Comparison of ENCODE assay signal across 8 mouse cellular contexts in genomic region chr11:119390271-119391231, GRCm38 (mm10). TPM values are rescaled to one million over a fixed set of nuclear protein-coding genes. Genes with fewer than 3 reads are reported as not detected.
DNase-seq lines count a peak whose midpoint lies in the region; ATAC-seq and TF ChIP-seq lines count a peak whose summit lies in the region.

No protein-coding gene starts in this region.

- H3K36me3 ChIP-seq in embryonic facial prominence, embryonic 15.5 days, result no peaks in the 10 kb centered on the region
- no peaks in the 10 kb centered on the region for H3K36me3 ChIP-seq in limb, embryonic 14.5 days (ENCODE audit: control insufficient read depth, insufficient read depth, low read length)
- H3K36me3 ChIP-seq in midbrain, embryonic 14.5 days (ENCODE audit: control insufficient read depth, insufficient read depth, low read length), result no peaks in the 10 kb centered on the region

- H3K9ac ChIP-seq in embryonic facial prominence, embryonic 15.5 days, result peak overlapping the region; percentile 48
- H3K9ac ChIP-seq in limb, embryonic 14.5 days (ENCODE audit: low read depth, low read length, severe bottlenecking), result peak overlapping the region; percentile 69
- H3K9ac ChIP-seq in midbrain, embryonic 14.5 days (replicated peaks; ENCODE audit: low read length), result peak overlapping the region; percentile 37

- WGBS in embryonic facial prominence, embryonic 15.5 days, result 2% methylated on average over 53 of the region's 53 CpGs
- 3% methylated on average over 52 of the region's 53 CpGs for WGBS in limb, embryonic 14.5 days
- WGBS in midbrain, embryonic 14.5 days, result 2% methylated on average over 53 of the region's 53 CpGs

- no peaks in the 10 kb centered on the region for H3K9me3 ChIP-seq in embryonic facial prominence, embryonic 15.5 days (replicated peaks)
- H3K9me3 ChIP-seq in limb, embryonic 14.5 days (ENCODE audit: control insufficient read depth, low read length), result no peaks in the 10 kb centered on the region
- H3K9me3 ChIP-seq in midbrain, embryonic 14.5 days (ENCODE audit: control insufficient read depth, low read length), result no peaks in the 10 kb centered on the region

- peaks cover 56% of the 10 kb centered on the region for H3K27me3 ChIP-seq in embryonic facial prominence, embryonic 15.5 days
- H3K27me3 ChIP-seq in limb, embryonic 14.5 days (ENCODE audit: control insufficient read depth, insufficient read depth, low read length), result peaks cover 14% of the 10 kb centered on the region; the same call in 1 of the 2 replicates
- peaks cover 71% of the 10 kb centered on the region for H3K27me3 ChIP-seq in midbrain, embryonic 14.5 days (ENCODE audit: control insufficient read depth, insufficient read depth, low read length)

- peak; percentile 61 to 84 for DNase-seq in urinary bladder, adult 18-20 months (ENCODE audit: low spot score in 2 of 2)
- no peak for DNase-seq in urinary bladder, postnatal 10 days (ENCODE audit: low spot score)
- DNase-seq in heart, adult 9 months (ENCODE audit: low spot score in 2 of 2), result peak; percentile 84 to 85
- DNase-seq in kidney, adult 8-10 months, result peak; percentile 70 to 75
- peak; percentile 41 for DNase-seq in limb, embryonic 14.5 days (ENCODE audit: low spot score)
- peak; percentile 30 for DNase-seq in midbrain, embryonic 14.5 days
- DNase-seq in spleen, adult 12 weeks (ENCODE audit: low spot score), result peak; percentile 47

- H3K27ac ChIP-seq in embryonic facial prominence, embryonic 15.5 days (replicated peaks), result peak overlapping the region; percentile 76
- H3K27ac ChIP-seq in limb, embryonic 14.5 days (replicated peaks; ENCODE audit: low read depth, low read length), result peak overlapping the region; percentile 58
- no peak overlapping the region for H3K27ac ChIP-seq in midbrain, embryonic 14.5 days (replicated peaks; ENCODE audit: low read depth, low read length)

- no peak for TF ChIP-seq POLR2A in limb, embryonic 14.5 days (IDR thresholded peaks at IDR 0.05; ENCODE audit: borderline replicate concordance, extremely low read depth, insufficient read depth, insufficient read length)

- ATAC-seq in embryonic facial prominence, embryonic 15.5 days (ENCODE audit: insufficient number of reproducible peaks, low FRiP score, low TSS enrichment, low read depth), result peak; percentile 31
- peak; percentile 21; the same call in 1 of the 2 replicates for ATAC-seq in limb, embryonic 14.5 days (ENCODE audit: low FRiP score, low read depth)
- no peak for ATAC-seq in midbrain, embryonic 14.5 days (ENCODE audit: low FRiP score, low TSS enrichment)

- H3K4me2 ChIP-seq in embryonic facial prominence, embryonic 15.5 days (replicated peaks), result peak overlapping the region; percentile 96
- H3K4me2 ChIP-seq in limb, embryonic 14.5 days (replicated peaks; ENCODE audit: low read depth, low read length, severe bottlenecking), result peak overlapping the region; percentile 98
- H3K4me2 ChIP-seq in midbrain, embryonic 14.5 days (ENCODE audit: low read length), result peak overlapping the region; percentile 78

- H3K4me3 ChIP-seq in embryonic facial prominence, embryonic 15.5 days (replicated peaks), result peak overlapping the region; percentile 74
- peak overlapping the region; percentile 62 for H3K4me3 ChIP-seq in limb, embryonic 14.5 days (replicated peaks; ENCODE audit: low read length)
- H3K4me3 ChIP-seq in midbrain, embryonic 14.5 days (replicated peaks; ENCODE audit: low read depth, low read length), result peak overlapping the region; percentile 41

- peaks cover 30% of the 10 kb centered on the region for H3K4me1 ChIP-seq in embryonic facial prominence, embryonic 15.5 days
- peaks cover 19% of the 10 kb centered on the region for H3K4me1 ChIP-seq in limb, embryonic 14.5 days (ENCODE audit: control insufficient read depth, insufficient read depth, low read length)
- peaks cover 8% of the 10 kb centered on the region; the same call in 1 of the 2 replicates for H3K4me1 ChIP-seq in midbrain, embryonic 14.5 days (ENCODE audit: control insufficient read depth, insufficient read depth, low read length)

RNA-seq across cellular contexts. Expression of gene Rnf213, which starts 2.3 kb away (rescaled TPM):
- polyA plus RNA-seq in embryonic facial prominence, embryonic 15.5 days (2015; fragmentation: Nextera tagmentation; extraction: Ambion mirVana), result 3.3 and 3.5 TPM in 2 replicates
- polyA plus RNA-seq in limb, embryonic 14.5 days (2012; rRNA removed), result 9.2 and 9.5 TPM in 2 replicates
- polyA plus RNA-seq in limb, embryonic 14.5 days (2014; fragmentation: Nextera tagmentation; extraction: Ambion mirVana), result 5.8 and 7.5 TPM in 2 replicates
- polyA plus RNA-seq in midbrain, embryonic 14.5 days (2014; fragmentation: Nextera tagmentation; extraction: Ambion mirVana), result 0.72 and 3.2 TPM in 2 replicates

RNA-seq across cellular contexts. Expression of gene Slc26a11, which starts 35.2 kb away (rescaled TPM):
- polyA plus RNA-seq in embryonic facial prominence, embryonic 15.5 days (2015; fragmentation: Nextera tagmentation; extraction: Ambion mirVana), result 10.8 and 11.7 TPM in 2 replicates
- 28.5 and 31.9 TPM in 2 replicates for polyA plus RNA-seq in limb, embryonic 14.5 days (2012; rRNA removed)
- 10.7 and 11.1 TPM in 2 replicates for polyA plus RNA-seq in limb, embryonic 14.5 days (2014; fragmentation: Nextera tagmentation; extraction: Ambion mirVana)
- 3.9 and 5.0 TPM in 2 replicates for polyA plus RNA-seq in midbrain, embryonic 14.5 days (2014; fragmentation: Nextera tagmentation; extraction: Ambion mirVana)

RNA-seq across cellular contexts. Expression of gene Sgsh, which starts 35.2 kb away (rescaled TPM):
- 6.5 and 6.7 TPM in 2 replicates for polyA plus RNA-seq in embryonic facial prominence, embryonic 15.5 days (2015; fragmentation: Nextera tagmentation; extraction: Ambion mirVana)
- 8.7 and 11.7 TPM in 2 replicates for polyA plus RNA-seq in limb, embryonic 14.5 days (2012; rRNA removed)
- polyA plus RNA-seq in limb, embryonic 14.5 days (2014; fragmentation: Nextera tagmentation; extraction: Ambion mirVana), result 9.6 and 9.8 TPM in 2 replicates
- polyA plus RNA-seq in midbrain, embryonic 14.5 days (2014; fragmentation: Nextera tagmentation; extraction: Ambion mirVana), result 5.3 and 6.1 TPM in 2 replicates
